Mouse (Mus musculus) testis, adult 2 months (tissue): ENCODE results near the gene Olfr787.

Experiments used
- CTCF ChIP-seq: fragments of 200-500 bp; IDR thresholded peaks from 2 replicates; pipeline ENCODE4 v1.5.1; 2012; ENCODE audit warnings: low read depth, mild to moderate bottlenecking, inconsistent platforms, low read length, moderate library complexity; ENCODE audit not compliant: control insufficient read depth, insufficient read depth, insufficient replicate concordance
- POLR2A ChIP-seq: fragments of 200-500 bp; IDR thresholded peaks from 2 replicates; pipeline ENCODE4 v1.6.1; 2012; ENCODE audit warnings: low read depth, mild to moderate bottlenecking, inconsistent platforms, low read length, moderate library complexity; ENCODE audit not compliant: control insufficient read depth

DNA sequence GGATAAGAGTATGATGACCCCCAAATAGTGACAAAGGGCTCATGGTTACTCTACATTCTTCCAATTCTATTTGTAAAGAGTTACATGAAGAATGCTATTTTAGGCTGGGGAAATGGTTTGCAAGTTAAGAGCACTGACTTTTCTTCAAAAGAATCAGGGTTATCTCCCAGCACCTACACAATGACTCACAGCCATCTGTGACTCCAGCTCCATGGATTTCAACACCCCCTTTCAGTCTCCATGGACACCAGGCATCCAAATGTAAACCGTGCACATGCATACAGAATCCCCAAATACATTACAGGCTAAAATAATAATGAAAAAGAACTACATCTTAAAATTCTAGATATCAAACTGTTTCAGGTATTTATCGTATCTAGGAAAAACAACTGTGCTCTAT lies 28.4 kb downstream of the Olfr787 start:
- TF ChIP-seq POLR2A, result no peak
- TF ChIP-seq CTCF, result no peak
